Mouse (Mus musculus): Measurements from ENCODE around the gene Gbp2b.
"Not testable (repeated sequence)": the region's sequence is repeated elsewhere in the genome, so short reads cannot be mapped to it uniquely, and the experiment has no call there.

Gene Gbp2b

GRCm38 (mm10) chr3:142594547-142594946 is at the start of gene Gbp2b:
Gbp2b (plus strand) TSS chr3:142594847.
- DNase-seq (ENCODE audit: low spot score), result no peak

- no peak for DNase-seq (ENCODE audit: low spot score)
Measured at GRCm38 (mm10) chr3:142546690-142547089, 48.0 kb upstream of the Gbp2b start.

- no peak for DNase-seq (ENCODE audit: low spot score)
Measured at GRCm38 (mm10) chr3:142550052-142550676, 44.5 kb upstream of the Gbp2b start.

- no peak for DNase-seq (ENCODE audit: low spot score)
Measured at GRCm38 (mm10) chr3:142554601-142555000, 40.0 kb upstream of the Gbp2b start.

- DNase-seq (ENCODE audit: low spot score), result no peak
Measured at GRCm38 (mm10) chr3:142555623-142556022, 39.0 kb upstream of the Gbp2b start.

GRCm38 (mm10) chr3:142559632-142560228 is 34.9 kb upstream of the Gbp2b start, which contains the start of gene Gbp3:
Gbp3 (plus strand) TSS chr3:142560026.
- DNase-seq (ENCODE audit: low spot score), result peak; percentile 6

- DNase-seq (ENCODE audit: low spot score), result peak; percentile 86
Measured at GRCm38 (mm10) chr3:142560296-142560948, 34.2 kb upstream of the Gbp2b start.

GRCm38 (mm10) chr3:142561045-142561646 is 33.5 kb upstream of the Gbp2b start:
- no peak for DNase-seq (ENCODE audit: low spot score)

GRCm38 (mm10) chr3:142561666-142562065 is 33.0 kb upstream of the Gbp2b start:
- no peak for DNase-seq (ENCODE audit: low spot score)

GRCm38 (mm10) chr3:142567490-142567889 is 27.2 kb upstream of the Gbp2b start:
- DNase-seq (ENCODE audit: low spot score), result not testable (repeated sequence)

GRCm38 (mm10) chr3:142570738-142571137 is 23.9 kb upstream of the Gbp2b start:
- no peak for DNase-seq (ENCODE audit: low spot score)

DNA sequence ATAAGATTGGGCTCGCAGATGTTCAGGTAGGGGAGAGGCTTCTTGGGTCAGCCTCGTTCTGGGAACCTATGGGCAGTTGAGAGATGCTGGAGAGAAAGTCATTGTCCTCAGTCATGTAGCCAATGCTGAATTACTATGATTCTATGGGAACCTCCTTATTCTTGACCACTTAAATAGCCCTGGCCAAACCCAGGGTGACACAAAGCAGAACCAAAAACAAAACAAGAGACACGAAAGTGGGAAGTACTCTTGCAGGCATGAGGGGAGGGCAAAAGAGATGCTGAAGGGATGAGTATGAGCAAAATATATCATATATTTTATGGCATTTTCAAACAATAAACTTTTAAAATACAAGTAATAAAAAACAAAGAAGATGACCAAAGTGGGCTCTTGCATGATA is 17.5 kb upstream of the Gbp2b start:
- DNase-seq (ENCODE audit: low spot score), result no peak

GRCm38 (mm10) chr3:142578342-142578741 is 16.3 kb upstream of the Gbp2b start:
- DNase-seq (ENCODE audit: low spot score), result no peak

DNA sequence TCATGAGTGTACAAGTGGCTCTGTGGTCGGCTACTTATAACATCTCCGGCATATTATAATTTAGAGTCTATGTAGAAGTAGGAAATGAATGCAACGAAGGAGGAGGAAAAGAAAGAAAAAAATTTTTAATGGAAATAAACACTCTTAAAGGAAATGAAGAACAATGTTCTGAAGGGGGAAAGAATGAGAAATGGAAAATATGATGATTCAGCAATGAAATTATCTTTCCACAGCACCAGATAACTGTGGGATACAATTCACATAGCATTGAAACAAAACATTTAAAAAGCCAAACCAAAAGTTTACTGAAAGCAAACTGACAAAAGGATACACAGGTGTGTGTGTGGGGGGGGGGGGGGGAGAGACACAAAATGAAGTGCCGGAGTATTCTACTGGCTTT is 11.6 kb upstream of the Gbp2b start:
- no peak for DNase-seq (ENCODE audit: low spot score)

- no peak for DNase-seq (ENCODE audit: low spot score)
Measured at GRCm38 (mm10) chr3:142587386-142587785, 7.3 kb upstream of the Gbp2b start.

- DNase-seq (ENCODE audit: low spot score), result no peak
Measured at GRCm38 (mm10) chr3:142588888-142589287, 5.8 kb upstream of the Gbp2b start.

GRCm38 (mm10) chr3:142590431-142591067 is 4.1 kb upstream of the Gbp2b start:
- DNase-seq (ENCODE audit: low spot score), result no peak

- no peak for DNase-seq (ENCODE audit: low spot score)
Measured at GRCm38 (mm10) chr3:142597923-142598322, 3.3 kb downstream of the Gbp2b start.

GRCm38 (mm10) chr3:142601675-142602074 is 7.0 kb downstream of the Gbp2b start:
- DNase-seq (ENCODE audit: low spot score), result no peak

GRCm38 (mm10) chr3:142618658-142619057 is 24.0 kb downstream of the Gbp2b start:
- no peak for DNase-seq (ENCODE audit: low spot score)

DNA sequence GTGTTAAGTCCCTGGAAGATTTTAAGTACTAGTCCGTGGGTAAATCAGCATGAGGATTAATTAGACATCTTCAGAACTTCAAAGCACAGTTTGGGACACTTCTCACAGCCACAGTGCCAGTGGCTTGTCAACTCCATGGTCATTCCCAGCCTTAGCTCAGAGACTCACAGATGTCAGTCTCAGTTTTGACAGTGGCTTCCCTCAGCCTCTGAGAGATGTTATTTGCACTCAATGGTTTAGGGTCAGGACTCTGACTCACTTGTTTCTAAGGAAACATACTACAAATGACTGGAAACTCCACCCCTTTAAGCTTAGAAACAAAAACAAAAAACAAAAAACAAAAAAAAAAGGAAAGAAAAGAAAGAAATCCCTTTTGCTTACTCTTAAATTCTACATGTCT is 25.0 kb downstream of the Gbp2b start:
- no peak for DNase-seq (ENCODE audit: low spot score)

All from urinary bladder, postnatal 25 days (tissue).